Mouse (Mus musculus) gastrocnemius, adult 8-10 months (tissue): ENCODE measurements around the gene Apoa2. TPM values are rescaled to one million over a fixed set of nuclear protein-coding genes. Genes with fewer than 3 reads are reported as not detected.
A peak's percentile ranks its signal among the peaks of the same experiment; 100 is the strongest.

ENCODE experiments used
- DNase-seq, 2 experiments: peaks; one replicate each; pipeline ENCODE4 v3.0.0; 2022; ENCODE audit warnings: low spot score in 2 of 2
- total RNA-seq, 4 experiments: library from RNA; stranded (reverse); gene quantifications; 2 replicates each; pipeline ENCODE4 v1.2.4; 2022

Apoa2 gene
- total RNA-seq, 4 experiments from 2014 or later = 1.5 to 6.1 TPM; not detected in 2

GRCm38 (mm10) chr1:171257781-171258180 lies 32.9 kb downstream of the Apoa2 start:
- DNase-seq = no peak

- no peak for DNase-seq
Observed at GRCm38 (mm10) chr1:171258921-171259320, 34.1 kb downstream of the Apoa2 start.

GRCm38 (mm10) chr1:171260316-171260715 lies 35.5 kb downstream of the Apoa2 start:
- DNase-seq = no peak

- DNase-seq = peak; percentile 39 to 56
Observed at GRCm38 (mm10) chr1:171262594-171263130, 37.8 kb downstream of the Apoa2 start.

- DNase-seq = no peak
Observed at GRCm38 (mm10) chr1:171263185-171263611, 38.3 kb downstream of the Apoa2 start.

- no peak for DNase-seq
Observed at GRCm38 (mm10) chr1:171263666-171264461, 39.0 kb downstream of the Apoa2 start.

- no peak for DNase-seq
Observed at GRCm38 (mm10) chr1:171265971-171266744, 41.3 kb downstream of the Apoa2 start.

- no peak for DNase-seq
Observed at GRCm38 (mm10) chr1:171268341-171268740, 43.5 kb downstream of the Apoa2 start.

- DNase-seq = peak; percentile 93
Observed at GRCm38 (mm10) chr1:171269848-171270572, 45.2 kb downstream of the Apoa2 start, which contains the start of gene B4galt3. B4galt3 (plus strand) TSS chr1:171270328.

- no peak for DNase-seq
Observed at GRCm38 (mm10) chr1:171270573-171270900, 45.7 kb downstream of the Apoa2 start.

- DNase-seq = no peak
Observed at GRCm38 (mm10) chr1:171271196-171271595, 46.3 kb downstream of the Apoa2 start.

- no peak for DNase-seq
Observed at GRCm38 (mm10) chr1:171271622-171272021, 46.8 kb downstream of the Apoa2 start.

- no peak for DNase-seq
Observed at GRCm38 (mm10) chr1:171272086-171272485, 47.2 kb downstream of the Apoa2 start.

- DNase-seq = no peak
Observed at GRCm38 (mm10) chr1:171274171-171274570, 49.3 kb downstream of the Apoa2 start.

GRCm38 (mm10) chr1:171275144-171275734 lies 50.4 kb downstream of the Apoa2 start:
- DNase-seq = no peak

Other genes starting within 250 kb of the Apoa2 start
- 1 to 10 TPM in 3 of 4 experiments, under 1 TPM in 1; 0.94 to 2.2 (median 1.4) TPM for gene Fcgr2b, start 248.5 kb upstream of the Apoa2 start, total RNA-seq
- not detected for gene Fcgr4, start 206.1 kb upstream of the Apoa2 start, total RNA-seq
- gene Fcgr3, start 160.1 kb upstream of the Apoa2 start, total RNA-seq = 1 to 10 TPM in 3 of 4 experiments, under 1 TPM in 1; 0.73 to 1.8 (median 1.4) TPM
- gene Cfap126, start 111.1 kb upstream of the Apoa2 start, total RNA-seq = 1 to 10 TPM in 3 of 4 experiments, under 1 TPM in 1; 0.56 to 1.3 (median 1.2) TPM
- gene Sdhc, start 74.5 kb upstream of the Apoa2 start, total RNA-seq = 100 to 1,000 TPM; 597 to 760 (median 703) TPM
- 10 to 100 TPM in 3 of 4 experiments, 1 to 10 TPM in 1; 5.2 to 26.1 (median 16.9) TPM for gene Mpz, start 74.3 kb upstream of the Apoa2 start, total RNA-seq
- gene Pcp4l1, start 28.8 kb upstream of the Apoa2 start, total RNA-seq = 10 to 100 TPM; 40.2 to 94.7 (median 71.0) TPM
- gene Nr1i3, start 11.1 kb upstream of the Apoa2 start, total RNA-seq = under 1 TPM in 1 of 4 experiments, not detected in 3; 0.21 TPM
- 10 to 100 TPM; 46.4 to 50.9 (median 50.4) TPM for gene Tomm40l, start 2.5 kb upstream of the Apoa2 start, total RNA-seq
- gene Fcer1g, start 9.3 kb downstream of the Apoa2 start, total RNA-seq = 1 to 10 TPM in 3 of 4 experiments, under 1 TPM in 1; 0.85 to 3.1 (median 2.3) TPM
- under 1 TPM in 2 of 4 experiments, not detected in 2; 0.09 to 0.36 TPM for gene Adamts4, start 25.4 kb downstream of the Apoa2 start, total RNA-seq
- gene Ndufs2, start 26.3 kb downstream of the Apoa2 start, total RNA-seq = 100 to 1,000 TPM; 830 to 997 (median 868) TPM
- 10 to 100 TPM in 2 of 4 experiments, 1 to 10 TPM in 2; 8.7 to 14.1 (median 10.9) TPM for gene B4galt3, start 45.3 kb downstream of the Apoa2 start, total RNA-seq
- gene Ppox, start 56.1 kb downstream of the Apoa2 start, total RNA-seq = 10 to 100 TPM in 2 of 4 experiments, 1 to 10 TPM in 2; 7.3 to 10.7 (median 9.0) TPM
- gene Usp21, start 62.9 kb downstream of the Apoa2 start, total RNA-seq = 10 to 100 TPM; 15.3 to 19.3 (median 16.2) TPM
- gene Ufc1, start 70.0 kb downstream of the Apoa2 start, total RNA-seq = 100 to 1,000 TPM; 102 to 110 (median 106) TPM
- gene Dedd, start 104.1 kb downstream of the Apoa2 start, total RNA-seq = 10 to 100 TPM; 31.9 to 39.7 (median 37.3) TPM
- gene Nit1, start 120.6 kb downstream of the Apoa2 start, total RNA-seq = 10 to 100 TPM; 25.6 to 30.3 (median 29.0) TPM
- 100 to 1,000 TPM in 2 of 4 experiments, 10 to 100 TPM in 2; 46.7 to 104 (median 77.5) TPM for gene Pfdn2, start 120.6 kb downstream of the Apoa2 start, total RNA-seq
- gene Klhdc9, start 135.7 kb downstream of the Apoa2 start, total RNA-seq = not detected
- gene Nectin4, start 145.0 kb downstream of the Apoa2 start, total RNA-seq = not detected
- gene Arhgap30, start 163.9 kb downstream of the Apoa2 start, total RNA-seq = under 1 TPM; 0.34 to 0.63 (median 0.44) TPM
- gene Usf1, start 186.3 kb downstream of the Apoa2 start, total RNA-seq = 10 to 100 TPM; 29.3 to 35.5 (median 33.0) TPM
- gene Tstd1, start 193.8 kb downstream of the Apoa2 start, total RNA-seq = under 1 TPM in 2 of 4 experiments, not detected in 2; 0.51 to 0.58 TPM
- gene F11r, start 212.5 kb downstream of the Apoa2 start, total RNA-seq = 1 to 10 TPM; 3.6 to 5.9 (median 4.2) TPM